Mouse (Mus musculus) ovary, adult 18-20 months (tissue): ENCODE data around the gene Lrrc73.

Source experiments
- DNase-seq: peaks from one replicate; pipeline ENCODE4 v3.0.0; 2022; ENCODE audit warnings: low spot score, mixed read lengths

Lrrc73 gene

GRCm38 (mm10) chr17:46262201-46262694, 8.9 kb downstream of the Lrrc73 start:
- no peak for DNase-seq

GRCm38 (mm10) chr17:46265502-46265901, 12.2 kb downstream of the Lrrc73 start:
- DNase-seq: no peak

- no peak for DNase-seq
Observed at GRCm38 (mm10) chr17:46265918-46266618, 12.7 kb downstream of the Lrrc73 start.

GRCm38 (mm10) chr17:46266986-46267385, 13.7 kb downstream of the Lrrc73 start:
- no peak for DNase-seq

- no peak for DNase-seq
Observed at GRCm38 (mm10) chr17:46267511-46267910, 14.2 kb downstream of the Lrrc73 start.

- no peak for DNase-seq
Observed at GRCm38 (mm10) chr17:46268026-46268720, 14.8 kb downstream of the Lrrc73 start.

- no peak for DNase-seq
Observed at GRCm38 (mm10) chr17:46269771-46270534, 16.6 kb downstream of the Lrrc73 start.

- no peak for DNase-seq
Observed at GRCm38 (mm10) chr17:46272058-46272457, 18.7 kb downstream of the Lrrc73 start.

GRCm38 (mm10) chr17:46272675-46273074, 19.3 kb downstream of the Lrrc73 start:
- no peak for DNase-seq

GRCm38 (mm10) chr17:46273803-46274236, 20.5 kb downstream of the Lrrc73 start:
- no peak for DNase-seq

- no peak for DNase-seq
Observed at GRCm38 (mm10) chr17:46274465-46274864, 21.1 kb downstream of the Lrrc73 start.

- no peak for DNase-seq
Observed at GRCm38 (mm10) chr17:46275034-46275433, 21.7 kb downstream of the Lrrc73 start.

- DNase-seq: no peak
Observed at GRCm38 (mm10) chr17:46275506-46275905, 22.2 kb downstream of the Lrrc73 start.

- no peak for DNase-seq
Observed at GRCm38 (mm10) chr17:46277586-46277985, 24.3 kb downstream of the Lrrc73 start.

GRCm38 (mm10) chr17:46278011-46278765, 24.9 kb downstream of the Lrrc73 start:
- no peak for DNase-seq

GRCm38 (mm10) chr17:46282483-46283123, 29.3 kb downstream of the Lrrc73 start, which contains the start of gene Tjap1:
Gene Tjap1 (minus strand): TSS chr17:46283026.
- peak; percentile 79 for DNase-seq

- DNase-seq: no peak
Observed at GRCm38 (mm10) chr17:46283140-46283539, 29.8 kb downstream of the Lrrc73 start.

GRCm38 (mm10) chr17:46283911-46284310, 30.6 kb downstream of the Lrrc73 start:
- DNase-seq: no peak

GRCm38 (mm10) chr17:46284653-46285052, 31.3 kb downstream of the Lrrc73 start:
- no peak for DNase-seq

GRCm38 (mm10) chr17:46285407-46285806, 32.1 kb downstream of the Lrrc73 start:
- no peak for DNase-seq

GRCm38 (mm10) chr17:46287678-46288095, 34.4 kb downstream of the Lrrc73 start:
- DNase-seq: no peak
